7 mouse cellular contexts compared by ENCODE assay signal in genomic region chr4:43875919-43876411, GRCm38 (mm10). TPM values are rescaled to one million over a fixed set of nuclear protein-coding genes. Genes with fewer than 3 reads are reported as not detected.
DNase-seq lines count a peak whose midpoint lies in the region; ATAC-seq and TF ChIP-seq lines count a peak whose summit lies in the region.

No protein-coding gene starts in this region.

- no peaks in the 10 kb centered on the region for H3K36me3 ChIP-seq in intestine, postnatal 0 days (ENCODE audit: control insufficient read depth, insufficient read depth)
- H3K36me3 ChIP-seq in lung, embryonic 16.5 days (ENCODE audit: control insufficient read depth, insufficient read depth, low read length), result no peaks in the 10 kb centered on the region
- no peaks in the 10 kb centered on the region for H3K36me3 ChIP-seq in stomach, embryonic 16.5 days (ENCODE audit: control insufficient read depth, insufficient read depth, low read length)

- H3K27me3 ChIP-seq in intestine, postnatal 0 days (replicated peaks; ENCODE audit: control insufficient read depth, insufficient read depth, low read length), result no peaks in the 10 kb centered on the region
- H3K27me3 ChIP-seq in lung, embryonic 16.5 days (ENCODE audit: control insufficient read depth, insufficient read depth, low read depth, low read length), result no peaks in the 10 kb centered on the region
- no peaks in the 10 kb centered on the region for H3K27me3 ChIP-seq in stomach, embryonic 16.5 days (ENCODE audit: control insufficient read depth, insufficient read depth, low read length)

- 0 out of 2 replicates have a peak, but pooled peaks cover 5% of the 10 kb centered on the region for H3K4me1 ChIP-seq in intestine, postnatal 0 days (replicated peaks; ENCODE audit: control insufficient read depth, insufficient read depth, low read length)
- H3K4me1 ChIP-seq in lung, embryonic 16.5 days (replicated peaks; ENCODE audit: control insufficient read depth, insufficient read depth, low read length), result peaks cover 17% of the 10 kb centered on the region
- peaks cover 12% of the 10 kb centered on the region for H3K4me1 ChIP-seq in stomach, embryonic 16.5 days (ENCODE audit: control insufficient read depth, insufficient read depth, low read length)

- 1% methylated on average over 20 of the region's 20 CpGs for WGBS in intestine, postnatal 0 days
- WGBS in lung, embryonic 16.5 days, result 1% methylated on average over 20 of the region's 20 CpGs
- WGBS in stomach, embryonic 16.5 days, result under 1% methylated on average over 20 of the region's 20 CpGs

- ATAC-seq in intestine, postnatal 0 days, result peak; percentile 63; the same call in 1 of the 2 replicates
- ATAC-seq in lung, embryonic 16.5 days (ENCODE audit: low read depth), result peak; percentile 35
- peak; percentile 41; the same call in 1 of the 2 replicates for ATAC-seq in stomach, embryonic 16.5 days (ENCODE audit: insufficient read depth, low FRiP score)

- H3K4me2 ChIP-seq in intestine, postnatal 0 days (replicated peaks; ENCODE audit: low read depth), result peak overlapping the region; percentile 96
- peak overlapping the region; percentile 95 for H3K4me2 ChIP-seq in lung, embryonic 16.5 days (ENCODE audit: low read depth, low read length)
- H3K4me2 ChIP-seq in stomach, embryonic 16.5 days (ENCODE audit: low read depth, low read length), result peak overlapping the region; percentile 95

- TF ChIP-seq CTCF in intestine, postnatal 0 days (IDR thresholded peaks at IDR 0.05; ENCODE audit: low read depth), result peak; percentile 27

- no peaks in the 10 kb centered on the region for H3K9me3 ChIP-seq in intestine, postnatal 0 days (ENCODE audit: control insufficient read depth)
- H3K9me3 ChIP-seq in lung, embryonic 16.5 days (ENCODE audit: control insufficient read depth, low read length), result peaks cover 2% of the 10 kb centered on the region
- H3K9me3 ChIP-seq in stomach, embryonic 16.5 days (replicated peaks; ENCODE audit: control insufficient read depth, low read length), result no peaks in the 10 kb centered on the region

- H3K27ac ChIP-seq in intestine, postnatal 0 days (ENCODE audit: low read depth, low read length), result no peak overlapping the region
- no peak overlapping the region for H3K27ac ChIP-seq in lung, embryonic 16.5 days (ENCODE audit: low read length)
- H3K27ac ChIP-seq in stomach, embryonic 16.5 days (ENCODE audit: low read length), result no peak overlapping the region; the same call in 1 of the 2 replicates

- DNase-seq in right cerebral cortex, postnatal 14 days, result peak; percentile 12
- DNase-seq in right cerebral cortex, postnatal 25 days, result no peak
- peak; percentile 10 for DNase-seq in cerebellum, adult 11 months
- peak; percentile 15 for DNase-seq in gastrocnemius, postnatal 25 days

- peak overlapping the region; percentile 71 for H3K9ac ChIP-seq in intestine, postnatal 0 days (ENCODE audit: low read depth, low read length)
- peak overlapping the region; percentile 89 for H3K9ac ChIP-seq in lung, embryonic 16.5 days (ENCODE audit: low read length)
- H3K9ac ChIP-seq in stomach, embryonic 16.5 days (ENCODE audit: low read length), result peak overlapping the region; percentile 90

- H3K4me3 ChIP-seq in intestine, postnatal 0 days (ENCODE audit: low read depth, low read length), result peak overlapping the region; percentile 89
- H3K4me3 ChIP-seq in lung, embryonic 16.5 days (ENCODE audit: low read length), result peak overlapping the region; percentile 77
- peak overlapping the region; percentile 88 for H3K4me3 ChIP-seq in stomach, embryonic 16.5 days (replicated peaks; ENCODE audit: low read length)

RNA-seq across cellular contexts. Expression of gene Reck, which starts 0.6 kb away (rescaled TPM):
- 1 to 10 TPM; 2.5 to 4.4 TPM for total RNA-seq in gastrocnemius, postnatal 25 days (2021)
- 5.7 and 5.9 TPM in 2 replicates for polyA plus RNA-seq in intestine, postnatal 0 days (2015; fragmentation: Nextera tagmentation; extraction: Ambion mirVana)
- 24.1 and 25.2 TPM in 2 replicates for polyA plus RNA-seq in lung, embryonic 16.5 days (2015; fragmentation: Nextera tagmentation; extraction: Ambion mirVana)
- polyA plus RNA-seq in stomach, embryonic 16.5 days (2015; fragmentation: Nextera tagmentation; extraction: Ambion mirVana), result 23.8 and 25.4 TPM in 2 replicates

RNA-seq across cellular contexts. Expression of gene Olfr155, which starts 24.6 kb away (rescaled TPM):
- not detected for total RNA-seq in gastrocnemius, postnatal 25 days (2021)
- not detected in 2 replicates for polyA plus RNA-seq in intestine, postnatal 0 days (2015; fragmentation: Nextera tagmentation; extraction: Ambion mirVana)
- not detected in 2 replicates for polyA plus RNA-seq in lung, embryonic 16.5 days (2015; fragmentation: Nextera tagmentation; extraction: Ambion mirVana)
- not detected in 2 replicates for polyA plus RNA-seq in stomach, embryonic 16.5 days (2015; fragmentation: Nextera tagmentation; extraction: Ambion mirVana)

RNA-seq across cellular contexts. Expression of gene Olfr157, which starts 36.0 kb away (rescaled TPM):
- not detected for total RNA-seq in gastrocnemius, postnatal 25 days (2021)
- not detected in 2 replicates for polyA plus RNA-seq in intestine, postnatal 0 days (2015; fragmentation: Nextera tagmentation; extraction: Ambion mirVana)
- not detected in 2 replicates for polyA plus RNA-seq in lung, embryonic 16.5 days (2015; fragmentation: Nextera tagmentation; extraction: Ambion mirVana)
- not detected in 2 replicates for polyA plus RNA-seq in stomach, embryonic 16.5 days (2015; fragmentation: Nextera tagmentation; extraction: Ambion mirVana)

RNA-seq across cellular contexts. Expression of gene Olfr156, which starts 52.3 kb away (rescaled TPM):
- total RNA-seq in gastrocnemius, postnatal 25 days (2021), result not detected
- not detected in 2 replicates for polyA plus RNA-seq in intestine, postnatal 0 days (2015; fragmentation: Nextera tagmentation; extraction: Ambion mirVana)
- not detected in 2 replicates for polyA plus RNA-seq in lung, embryonic 16.5 days (2015; fragmentation: Nextera tagmentation; extraction: Ambion mirVana)
- not detected in 2 replicates for polyA plus RNA-seq in stomach, embryonic 16.5 days (2015; fragmentation: Nextera tagmentation; extraction: Ambion mirVana)
